Mouse (Mus musculus): ENCODE measurements at regions not wholly inside any gene's neighbourhood (a gene's known extent, or its start where the extent isn't known, plus 50 kb on each side); places are given as distances from the start of the nearest gene placed in this dataset.

GRCm38 (mm10) chr6:110439509-110439908, 205.9 kb upstream of the Grm7 start:
- no peak for DNase-seq (ENCODE audit: extremely low spot score)

GRCm38 (mm10) chr6:110463370-110463769, 182.0 kb upstream of the Grm7 start:
- DNase-seq (ENCODE audit: extremely low spot score), result no peak

- DNase-seq (ENCODE audit: extremely low spot score), result no peak
Observed at GRCm38 (mm10) chr6:110467661-110468060, 177.7 kb upstream of the Grm7 start.

- no peak for DNase-seq (ENCODE audit: extremely low spot score)
Observed at GRCm38 (mm10) chr6:110505861-110506260, 139.5 kb upstream of the Grm7 start.

- peak; percentile 20 for DNase-seq (ENCODE audit: extremely low spot score)
Observed at GRCm38 (mm10) chr6:110510494-110510893, 134.9 kb upstream of the Grm7 start.

GRCm38 (mm10) chr6:110538731-110539191, 106.6 kb upstream of the Grm7 start:
- DNase-seq (ENCODE audit: extremely low spot score), result no peak

- no peak for DNase-seq (ENCODE audit: extremely low spot score)
Observed at GRCm38 (mm10) chr6:110545542-110545941, 99.8 kb upstream of the Grm7 start.

- DNase-seq (ENCODE audit: extremely low spot score), result no peak
Observed at GRCm38 (mm10) chr6:110554847-110555246, 90.5 kb upstream of the Grm7 start.

- no peak for DNase-seq (ENCODE audit: extremely low spot score)
Observed at GRCm38 (mm10) chr6:110559656-110560055, 85.7 kb upstream of the Grm7 start.

GRCm38 (mm10) chr6:110560426-110560825, 85.0 kb upstream of the Grm7 start:
- DNase-seq (ENCODE audit: extremely low spot score), result no peak

GRCm38 (mm10) chr6:110577216-110577615, 68.2 kb upstream of the Grm7 start:
- no peak for DNase-seq (ENCODE audit: extremely low spot score)
